ENCODE assay signal across 8 mouse cellular contexts in genomic region chr8:95703461-95704260, GRCm38 (mm10). TPM values are rescaled to one million over a fixed set of nuclear protein-coding genes. Genes with fewer than 3 reads are reported as not detected.
DNase-seq lines count a peak whose midpoint lies in the region; ATAC-seq and TF ChIP-seq lines count a peak whose summit lies in the region.

No protein-coding gene starts in this region.

- H3K36me3 ChIP-seq in forebrain, embryonic 11.5 days (ENCODE audit: control insufficient read depth, insufficient read depth, low read length): no peaks in the 10 kb centered on the region
- H3K36me3 ChIP-seq in hindbrain, embryonic 14.5 days (replicated peaks; ENCODE audit: control insufficient read depth, insufficient read depth): peaks cover 36% of the 10 kb centered on the region
- H3K36me3 ChIP-seq in limb, embryonic 11.5 days (ENCODE audit: control insufficient read depth, insufficient read depth, low read length): no peaks in the 10 kb centered on the region

- no peak overlapping the region for H3K27ac ChIP-seq in bone marrow macrophage, adult 2 months (ENCODE audit: insufficient read depth, low read depth, low read length)
- no peak overlapping the region; the same call in 1 of the 2 replicates for H3K27ac ChIP-seq in forebrain, embryonic 11.5 days (ENCODE audit: low read depth, low read length)
- peak overlapping the region; percentile 85 for H3K27ac ChIP-seq in hindbrain, embryonic 14.5 days
- no peak overlapping the region for H3K27ac ChIP-seq in limb, embryonic 11.5 days (replicated peaks; ENCODE audit: low read depth, low read length)

- peak overlapping the region; percentile 67 for H3K4me3 ChIP-seq in bone marrow macrophage, adult 2 months (ENCODE audit: insufficient read depth, low read length)
- H3K4me3 ChIP-seq in forebrain, embryonic 11.5 days (ENCODE audit: low read depth, low read length): peak overlapping the region; percentile 56
- H3K4me3 ChIP-seq in hindbrain, embryonic 14.5 days (replicated peaks; ENCODE audit: low read length): peak overlapping the region; percentile 56
- peak overlapping the region; percentile 40 for H3K4me3 ChIP-seq in limb, embryonic 11.5 days (ENCODE audit: low read depth, low read length)

- TF ChIP-seq CTCF in bone marrow macrophage, adult 2 months (IDR thresholded peaks at IDR 0.05; ENCODE audit: low read depth, low read length): no peak

- no peaks in the 10 kb centered on the region for H3K9me3 ChIP-seq in forebrain, embryonic 11.5 days (ENCODE audit: control insufficient read depth, low read length)
- H3K9me3 ChIP-seq in hindbrain, embryonic 14.5 days (ENCODE audit: control insufficient read depth, low read length): no peaks in the 10 kb centered on the region
- no peaks in the 10 kb centered on the region for H3K9me3 ChIP-seq in limb, embryonic 11.5 days (ENCODE audit: control insufficient read depth, low read length)

- H3K27me3 ChIP-seq in forebrain, embryonic 11.5 days (ENCODE audit: control insufficient read depth, insufficient read depth, low read length): no peaks in the 10 kb centered on the region
- H3K27me3 ChIP-seq in hindbrain, embryonic 14.5 days (ENCODE audit: control insufficient read depth, insufficient read depth, low read length): no peaks in the 10 kb centered on the region
- no peaks in the 10 kb centered on the region for H3K27me3 ChIP-seq in limb, embryonic 11.5 days (ENCODE audit: control insufficient read depth, insufficient read depth, low read length)

- WGBS in forebrain, embryonic 11.5 days: 3% methylated on average over 15 of the region's 15 CpGs
- 1% methylated on average over 15 of the region's 15 CpGs for WGBS in hindbrain, embryonic 14.5 days
- WGBS in limb, embryonic 11.5 days: 2% methylated on average over 15 of the region's 15 CpGs

- H3K4me1 ChIP-seq in bone marrow macrophage, adult 2 months (ENCODE audit: control insufficient read depth, insufficient read depth, low read length): peaks cover 3% of the 10 kb centered on the region; the same call in 1 of the 2 replicates
- peaks cover 9% of the 10 kb centered on the region; the same call in 1 of the 2 replicates for H3K4me1 ChIP-seq in forebrain, embryonic 11.5 days (replicated peaks; ENCODE audit: control insufficient read depth, insufficient read depth, low read length)
- peaks cover 36% of the 10 kb centered on the region for H3K4me1 ChIP-seq in hindbrain, embryonic 14.5 days (replicated peaks; ENCODE audit: control insufficient read depth, insufficient read depth, low read length)
- H3K4me1 ChIP-seq in limb, embryonic 11.5 days (ENCODE audit: control insufficient read depth, insufficient read depth, low read length): peaks cover 4% of the 10 kb centered on the region; the same call in 1 of the 2 replicates

- peak overlapping the region; percentile 63 for H3K9ac ChIP-seq in forebrain, embryonic 11.5 days (ENCODE audit: low read length)
- H3K9ac ChIP-seq in hindbrain, embryonic 14.5 days: peak overlapping the region; percentile 82
- peak overlapping the region; percentile 36; the same call in 1 of the 2 replicates for H3K9ac ChIP-seq in limb, embryonic 11.5 days (ENCODE audit: low read length)

- peak; percentile 39 for DNase-seq in CD4-positive, CD25-positive, alpha-beta regulatory T cell, adult 2 months (ENCODE audit: low read depth, low spot score)
- DNase-seq in forebrain, embryonic 11.5 days (ENCODE audit: low spot score): peak; percentile 88
- peak; percentile 81 for DNase-seq in hindbrain, embryonic 14.5 days (ENCODE audit: low spot score)
- DNase-seq in limb, embryonic 11.5 days (ENCODE audit: low spot score): peak; percentile 83
- DNase-seq in naive thymus-derived CD4-positive, alpha-beta T cell, adult 2 months (ENCODE audit: low read depth): peak; percentile 28

- TF ChIP-seq POLR2A in bone marrow macrophage, adult 2 months (IDR thresholded peaks at IDR 0.05; ENCODE audit: borderline replicate concordance, low read depth, low read length): no peak

- ATAC-seq in CD4-positive, CD25-positive, alpha-beta regulatory T cell, adult 4 months: no peak
- peak; percentile 53 for ATAC-seq in forebrain, embryonic 11.5 days (replicated peaks; ENCODE audit: low FRiP score)
- peak; percentile 51 for ATAC-seq in hindbrain, embryonic 14.5 days (ENCODE audit: low FRiP score)
- ATAC-seq in limb, embryonic 11.5 days (ENCODE audit: insufficient number of reproducible peaks, low FRiP score, low TSS enrichment, low read depth): peak; percentile 14; the same call in 1 of the 2 replicates
- ATAC-seq in granulocyte monocyte progenitor cell, adult 5-6 weeks (replicated peaks; ENCODE audit: poor library complexity, severe bottlenecking): no peak

- peak overlapping the region; percentile 94 for H3K4me2 ChIP-seq in forebrain, embryonic 11.5 days (ENCODE audit: low read depth, low read length, severe bottlenecking)
- H3K4me2 ChIP-seq in hindbrain, embryonic 14.5 days (replicated peaks): peak overlapping the region; percentile 85
- H3K4me2 ChIP-seq in limb, embryonic 11.5 days (ENCODE audit: low read depth, severe bottlenecking): peak overlapping the region; percentile 62

RNA-seq across cellular contexts. Expression of gene Setd6, which starts 12.0 kb away (rescaled TPM):
- polyA plus RNA-seq in CD4-positive, CD25-positive, alpha-beta regulatory T cell, adult 4 months (2017; shearing (Covaris generic)): 1 to 10 TPM; 5.3 to 7.0 TPM
- 11.2 and 16.2 TPM in 2 replicates for polyA plus RNA-seq in bone marrow macrophage, adult 2 months (2012; ENCODE audit: insufficient read depth, insufficient read length, missing spikeins)
- polyA plus RNA-seq in forebrain, embryonic 11.5 days (2014; fragmentation: Nextera tagmentation; extraction: Ambion mirVana): 27.5 and 30.0 TPM in 2 replicates
- polyA plus RNA-seq in hindbrain, embryonic 14.5 days (2014; fragmentation: Nextera tagmentation; extraction: Ambion mirVana): 27.0 and 31.7 TPM in 2 replicates
- polyA plus RNA-seq in limb, embryonic 11.5 days (2014; fragmentation: Nextera tagmentation; extraction: Ambion mirVana): 17.8 and 19.7 TPM in 2 replicates
- 16.6 and 16.8 TPM in 2 replicates for total RNA-seq in granulocyte monocyte progenitor cell, adult 5-6 weeks (2014; fragmentation: Nextera tagmentation)
- total RNA-seq in granulocyte monocyte progenitor cell, adult 5-6 weeks (2017): 42.0 and 48.1 TPM in 2 replicates

RNA-seq across cellular contexts. Expression of gene Ndrg4, which starts 26.9 kb away (rescaled TPM):
- polyA plus RNA-seq in CD4-positive, CD25-positive, alpha-beta regulatory T cell, adult 4 months (2017; shearing (Covaris generic)): 1 to 10 TPM in 1 of 2 experiments, under 1 TPM in 1; 0.83 to 1.6 TPM
- 0.89 and 1.0 TPM in 2 replicates for polyA plus RNA-seq in bone marrow macrophage, adult 2 months (2012; ENCODE audit: insufficient read depth, insufficient read length, missing spikeins)
- polyA plus RNA-seq in forebrain, embryonic 11.5 days (2014; fragmentation: Nextera tagmentation; extraction: Ambion mirVana): 33.2 and 36.7 TPM in 2 replicates
- polyA plus RNA-seq in hindbrain, embryonic 14.5 days (2014; fragmentation: Nextera tagmentation; extraction: Ambion mirVana): 397 and 490 TPM in 2 replicates
- polyA plus RNA-seq in limb, embryonic 11.5 days (2014; fragmentation: Nextera tagmentation; extraction: Ambion mirVana): 8.7 and 11.3 TPM in 2 replicates
- total RNA-seq in granulocyte monocyte progenitor cell, adult 5-6 weeks (2014; fragmentation: Nextera tagmentation): not detected in 2 replicates
- not detected in 2 replicates for total RNA-seq in granulocyte monocyte progenitor cell, adult 5-6 weeks (2017)

Comparison
In these comparisons a context has a peak if more than half of its experiments do, and no peak if none do; other contexts are left out.
1. DNase-seq: peak in every context shown above with its lines; median percentile 88 in forebrain, embryonic 11.5 days; 83 in limb, embryonic 11.5 days; 81 in hindbrain, embryonic 14.5 days; 39 in CD4-positive, CD25-positive, alpha-beta regulatory T cell, adult 2 months; 28 in naive thymus-derived CD4-positive, alpha-beta T cell, adult 2 months.
2. ATAC-seq: peak in forebrain, embryonic 11.5 days (single experiment), hindbrain, embryonic 14.5 days (single experiment) and limb, embryonic 11.5 days (single experiment); none in CD4-positive, CD25-positive, alpha-beta regulatory T cell, adult 4 months (single experiment) and granulocyte monocyte progenitor cell, adult 5-6 weeks (single experiment).
3. RNA of gene Ndrg4, which starts 26.9 kb away (polyA plus RNA-seq): 397 to 490 TPM in hindbrain, embryonic 14.5 days; 33.2 to 36.7 TPM in forebrain, embryonic 11.5 days, 8.7 to 11.3 TPM in limb, embryonic 11.5 days, 0.83 to 1.6 TPM in CD4-positive, CD25-positive, alpha-beta regulatory T cell, adult 4 months and 0.89 to 1.0 TPM in bone marrow macrophage, adult 2 months; every median in the first group is over 10 times any median in the second.
4. Peak in every context shown above with its lines, with median percentiles within 50 percentile points of each other: H3K4me3 ChIP-seq, H3K4me2 ChIP-seq and H3K9ac ChIP-seq.